Mouse (Mus musculus): ENCODE results near the gene Irs2.

Gene Irs2

DNA sequence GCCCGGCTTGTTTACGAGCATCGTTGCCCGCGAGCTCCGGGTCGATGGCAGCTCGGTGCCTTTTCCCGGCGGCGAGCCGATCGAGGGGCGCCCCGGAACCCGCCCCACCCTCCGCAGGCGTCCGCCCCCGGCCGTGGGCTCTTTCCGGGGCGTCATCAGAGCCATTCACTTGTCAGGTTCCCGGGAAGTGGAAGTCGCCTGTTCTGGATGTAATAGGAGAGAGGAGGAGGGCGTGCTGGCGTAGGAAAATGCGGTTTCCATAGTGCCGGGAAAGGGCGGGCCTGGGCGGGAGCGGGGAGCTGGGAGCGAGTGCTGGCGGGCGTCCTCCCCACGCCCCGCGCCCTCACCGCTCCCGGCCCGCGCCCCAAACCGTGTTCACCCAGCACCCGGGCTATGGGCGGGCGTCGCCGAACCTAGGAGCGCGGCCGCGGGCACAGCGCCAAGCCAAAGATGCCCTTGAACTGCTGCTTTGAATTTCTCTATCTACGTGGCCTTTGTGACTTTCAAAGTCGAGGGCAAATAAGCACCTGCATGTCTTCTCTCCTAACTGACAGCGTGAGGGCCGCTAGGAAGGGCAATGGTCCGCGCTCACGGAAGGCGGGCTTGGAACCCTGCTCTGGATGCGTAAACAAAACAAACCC, 1.3 kb upstream of the Irs2 start:
- DNase-seq (ENCODE audit: low read depth, low spot score): no peak

GRCm38 (mm10) chr8:11008842-11009420, 673 bp upstream of the Irs2 start:
- peak; percentile 93 for DNase-seq (ENCODE audit: low read depth, low spot score)

GRCm38 (mm10) chr8:11007581-11008378, 478 bp downstream of the Irs2 start:
- no peak for DNase-seq (ENCODE audit: low read depth, low spot score)

DNA sequence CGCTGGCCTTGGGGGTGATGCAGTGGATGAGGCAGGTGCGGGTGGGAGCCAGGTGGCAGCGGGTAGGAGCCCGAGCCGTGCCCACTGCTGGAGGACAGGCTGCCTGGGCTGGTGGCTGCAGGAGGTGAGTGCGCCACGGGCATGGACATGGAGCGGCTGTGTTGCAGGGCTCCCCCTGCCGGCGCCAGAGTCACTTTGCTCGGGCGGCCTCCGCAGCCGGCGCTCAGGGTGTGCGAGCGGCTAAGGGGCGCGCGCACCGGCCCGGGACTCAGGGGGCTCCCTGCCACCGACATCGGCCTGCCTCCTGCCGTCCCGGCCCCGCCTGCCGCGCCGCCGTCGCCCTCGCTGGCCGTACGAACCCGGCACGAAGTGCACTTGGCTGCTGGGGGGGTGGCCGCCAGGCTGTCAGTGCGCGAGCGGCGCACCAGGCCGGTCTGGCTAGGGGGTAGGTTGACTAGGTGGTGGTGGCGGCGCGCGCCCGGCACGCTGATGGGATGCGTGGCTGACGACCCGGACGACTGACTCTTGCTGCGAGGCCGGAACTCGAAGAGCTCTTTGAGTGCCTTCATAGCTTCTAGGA, 1.2 kb downstream of the Irs2 start:
- peak; percentile 59 for DNase-seq (ENCODE audit: low read depth, low spot score)

DNA sequence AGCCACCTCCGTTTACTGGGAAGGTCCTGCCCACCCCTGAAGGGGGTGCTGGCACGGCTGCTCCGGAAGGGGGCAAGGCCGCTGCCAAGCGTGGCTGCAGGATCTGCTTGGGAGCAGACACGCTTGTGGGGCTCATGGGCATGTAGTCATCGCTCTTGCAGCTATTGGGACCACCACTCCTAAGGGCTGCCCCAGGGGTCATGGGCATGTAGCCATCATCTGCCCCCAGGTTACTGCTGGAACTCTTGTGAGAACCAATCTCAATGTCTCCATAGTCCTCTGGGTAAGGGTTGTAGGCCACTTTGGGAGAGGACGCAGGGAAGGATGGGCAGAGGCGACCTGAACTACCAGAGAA, 2.0 kb downstream of the Irs2 start:
- no peak for DNase-seq (ENCODE audit: low read depth, low spot score)

DNA sequence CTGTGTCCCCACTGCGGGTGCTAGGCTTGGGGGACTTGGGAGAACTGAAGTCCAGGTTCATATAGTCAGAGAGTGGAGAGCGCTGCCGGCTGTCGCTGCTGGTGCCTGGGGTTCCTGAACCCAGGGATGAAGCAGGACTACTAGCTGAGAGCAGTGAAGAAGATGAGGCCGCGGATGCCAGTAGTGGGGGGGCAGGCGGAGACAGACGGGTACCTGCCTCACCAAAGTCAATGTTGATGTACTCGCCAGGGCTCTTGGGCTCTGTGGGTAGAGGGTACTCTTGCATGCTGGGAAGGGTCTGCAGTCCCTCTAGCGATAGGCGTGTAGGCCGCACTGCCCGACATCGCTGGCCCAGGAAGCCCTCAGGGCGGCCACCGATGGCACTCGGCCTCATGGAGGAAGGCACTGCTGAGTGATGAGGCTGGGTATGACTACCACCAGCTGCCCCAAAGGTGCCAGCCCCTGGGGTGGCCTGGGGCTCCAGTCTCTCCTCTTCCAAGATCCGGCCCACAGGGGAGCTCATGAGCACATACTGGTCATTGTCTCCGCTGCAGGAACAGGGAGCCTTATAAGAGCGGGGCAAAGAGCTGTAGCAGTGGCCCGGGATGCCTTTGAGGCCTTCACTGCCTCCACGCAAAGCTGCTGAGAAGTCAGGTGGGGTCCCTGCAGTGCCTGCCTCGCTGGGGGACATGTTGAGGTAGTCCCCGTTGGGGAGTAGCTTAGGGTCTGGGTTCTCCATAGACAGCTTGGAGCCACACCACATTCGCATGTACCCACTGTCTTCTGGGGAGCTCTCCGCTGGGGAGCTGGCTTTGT, 2.6 kb downstream of the Irs2 start:
- no peak for DNase-seq (ENCODE audit: low read depth, low spot score)

GRCm38 (mm10) chr8:11004781-11005459, 3.3 kb downstream of the Irs2 start:
- no peak for DNase-seq (ENCODE audit: low read depth, low spot score)

DNA sequence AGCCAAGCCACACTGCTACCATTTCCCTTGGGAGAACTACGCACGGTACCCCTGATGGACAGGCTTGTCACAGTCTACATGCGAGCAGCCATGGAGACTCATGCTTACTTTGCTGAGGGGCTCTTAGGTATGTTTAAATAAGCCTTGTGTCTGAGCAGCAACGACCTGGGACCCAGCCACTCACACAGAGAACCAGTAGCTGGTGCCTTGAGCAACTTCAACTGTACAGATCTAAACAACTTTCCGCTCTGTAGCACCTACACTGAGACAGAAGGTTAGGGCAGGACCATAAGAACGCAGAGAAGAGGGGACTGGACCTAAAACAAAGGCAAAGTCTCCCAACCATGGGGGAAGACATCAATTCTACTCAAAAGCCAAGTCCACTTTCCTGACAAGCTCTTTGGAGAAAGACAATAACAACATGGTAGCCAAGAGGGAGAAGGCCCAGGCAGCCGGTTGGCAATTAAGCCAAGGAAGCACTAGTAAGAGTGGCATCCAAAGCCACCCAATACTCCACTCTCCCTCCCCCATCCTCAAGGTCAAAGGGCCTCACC, 4.3 kb downstream of the Irs2 start:
- DNase-seq (ENCODE audit: low read depth, low spot score): no peak

GRCm38 (mm10) chr8:11003253-11003652, 5.0 kb downstream of the Irs2 start:
- no peak for DNase-seq (ENCODE audit: low read depth, low spot score)

- DNase-seq (ENCODE audit: low read depth, low spot score): no peak
Observed at GRCm38 (mm10) chr8:11002816-11003215, 5.4 kb downstream of the Irs2 start.

GRCm38 (mm10) chr8:11001062-11001549, 7.2 kb downstream of the Irs2 start:
- no peak for DNase-seq (ENCODE audit: low read depth, low spot score)

GRCm38 (mm10) chr8:10999538-10999937, 8.7 kb downstream of the Irs2 start:
- DNase-seq (ENCODE audit: low read depth, low spot score): no peak

DNA sequence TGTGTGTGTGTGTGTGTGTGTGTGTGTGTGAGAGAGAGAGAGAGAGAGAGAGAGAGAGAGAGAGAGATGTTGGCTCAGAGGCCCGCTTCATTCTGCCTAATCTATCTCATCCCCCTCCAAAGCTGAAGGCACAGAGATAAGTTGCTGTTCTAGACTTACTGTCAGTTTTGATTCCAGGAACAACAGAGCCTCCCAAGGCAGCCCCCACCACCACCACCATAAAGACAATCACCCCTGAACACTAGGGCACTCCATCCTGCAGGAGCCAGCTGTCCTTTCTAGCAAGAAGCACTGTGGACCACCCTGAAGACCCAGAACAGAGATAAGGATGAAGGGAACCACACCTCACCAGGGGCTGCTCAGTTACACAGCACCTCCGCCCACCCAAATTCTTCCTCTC, 12.0 kb downstream of the Irs2 start:
- no peak for DNase-seq (ENCODE audit: low read depth, low spot score)

- no peak for DNase-seq (ENCODE audit: low read depth, low spot score)
Observed at GRCm38 (mm10) chr8:10995756-10996155, 12.5 kb downstream of the Irs2 start.

DNA sequence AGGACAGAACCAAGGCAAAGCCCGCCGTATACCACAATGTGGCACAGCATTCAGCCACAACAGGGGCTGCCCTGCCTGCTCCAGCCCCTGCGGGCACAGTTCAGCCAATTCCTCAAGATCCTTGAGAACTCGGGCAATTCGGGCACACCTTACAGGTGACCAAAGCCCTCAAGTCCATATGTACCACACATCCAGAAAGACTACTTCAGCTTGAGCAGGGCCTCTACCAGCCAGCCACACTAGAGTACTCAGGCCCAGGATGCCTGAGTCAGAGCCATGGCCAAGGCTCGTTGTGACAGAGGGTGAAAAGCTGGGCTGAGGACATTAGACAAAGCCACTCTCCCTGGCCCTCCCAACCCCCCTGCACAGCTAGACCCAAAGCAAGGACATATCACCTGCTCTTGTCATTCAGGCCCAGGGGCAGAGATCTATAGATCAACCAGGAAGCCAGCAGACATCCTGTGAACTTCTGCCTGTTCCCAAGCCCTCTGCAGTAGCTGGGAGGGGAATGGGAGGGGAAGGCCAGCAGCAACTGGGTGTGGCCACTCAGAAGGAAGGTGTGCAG, 13.8 kb downstream of the Irs2 start:
- DNase-seq (ENCODE audit: low read depth, low spot score): no peak

DNA sequence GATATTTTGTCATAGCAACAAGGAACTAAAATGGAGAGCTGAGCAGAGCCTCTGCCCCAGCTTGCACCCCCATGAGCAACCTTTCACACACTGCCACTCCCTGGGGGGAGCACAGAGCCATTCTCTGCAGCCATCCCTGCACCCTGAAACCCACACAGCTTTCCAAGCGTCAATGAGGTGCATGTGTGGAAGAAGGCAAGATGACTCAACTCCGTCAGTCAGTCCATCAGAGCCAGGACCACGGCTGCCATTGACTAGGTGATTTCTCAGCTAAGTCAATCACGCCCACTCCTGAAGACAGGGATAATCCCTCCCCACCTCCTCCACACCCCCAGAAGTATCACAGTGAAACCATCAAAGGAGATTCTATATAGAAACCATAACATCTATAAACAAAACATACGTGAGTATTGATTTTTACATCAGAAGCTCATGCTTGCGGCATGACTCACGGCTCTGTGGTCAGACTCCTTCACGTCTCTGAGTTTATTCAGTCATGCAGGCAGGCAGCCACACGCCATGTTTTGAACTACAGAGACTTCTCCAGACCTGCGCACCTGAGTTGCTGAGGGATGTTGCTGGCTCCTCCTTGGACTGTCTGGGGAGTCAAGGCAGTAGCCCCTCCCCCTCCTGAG, 14.6 kb downstream of the Irs2 start:
- no peak for DNase-seq (ENCODE audit: low read depth, low spot score)

DNA sequence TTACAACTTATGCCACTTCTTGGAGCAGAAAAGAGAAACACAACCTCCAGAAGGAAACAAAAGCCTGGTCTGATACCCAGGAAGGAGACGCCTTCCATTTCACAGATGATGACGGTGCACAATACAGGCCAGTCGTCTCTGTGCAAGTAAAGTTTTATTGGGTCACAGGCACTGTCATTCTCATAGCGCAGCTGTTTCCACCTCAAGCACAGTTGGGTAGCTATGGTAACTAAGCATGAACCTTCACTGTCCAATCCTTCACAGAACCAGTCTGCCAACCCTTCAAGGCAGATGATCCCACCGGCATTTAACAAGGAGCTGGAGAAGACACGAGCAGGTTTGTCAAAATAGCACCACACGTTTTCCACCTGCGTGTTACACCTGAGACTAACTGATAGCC, 16.2 kb downstream of the Irs2 start:
- no peak for DNase-seq (ENCODE audit: low read depth, low spot score)

- no peak for DNase-seq (ENCODE audit: low read depth, low spot score)
Observed at GRCm38 (mm10) chr8:10991323-10991722, 16.9 kb downstream of the Irs2 start.

DNA sequence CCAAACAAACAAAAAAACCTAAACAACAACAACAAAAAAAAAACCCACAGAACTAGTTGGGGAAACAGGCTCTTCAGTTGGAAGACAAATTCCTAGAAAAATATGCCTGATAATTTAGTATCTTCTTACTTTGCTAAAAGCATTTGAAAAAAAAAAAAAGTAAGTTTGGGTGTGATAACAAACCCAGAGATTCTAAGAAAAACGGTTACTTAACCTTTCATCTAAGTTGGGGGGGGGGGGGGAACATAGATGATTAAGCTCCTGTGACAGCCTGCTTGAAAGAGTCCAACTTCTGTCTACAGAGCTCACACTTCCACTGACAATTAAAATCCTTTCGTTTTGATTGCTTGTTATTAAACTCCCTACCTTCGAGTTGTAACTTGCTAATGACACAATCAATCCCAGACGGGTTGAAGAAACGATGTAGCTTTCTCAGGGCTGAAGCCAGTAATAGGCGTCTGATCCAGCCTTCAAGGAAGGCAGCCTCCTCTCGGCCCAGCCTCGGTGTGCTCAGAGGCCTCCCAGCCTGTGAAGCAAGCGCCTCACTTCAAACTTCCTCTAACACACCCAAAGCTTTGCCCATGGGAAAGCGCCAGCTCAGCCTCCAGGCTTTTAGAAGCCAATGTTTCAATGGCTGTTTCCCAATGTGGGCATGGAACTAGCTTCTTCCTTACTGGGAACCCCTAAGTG, 17.7 kb downstream of the Irs2 start:
- no peak for DNase-seq (ENCODE audit: low read depth, low spot score)
